Mouse (Mus musculus) kidney, postnatal 36 days (tissue): Measurements from ENCODE around the gene Zfhx2.

Experiments used
- DNase-seq, 2 experiments: peaks; one replicate each; pipeline ENCODE4 v3.0.0; 2021 to 2022; ENCODE audit warnings: mixed read lengths in 2 of 2

Gene Zfhx2

DNA sequence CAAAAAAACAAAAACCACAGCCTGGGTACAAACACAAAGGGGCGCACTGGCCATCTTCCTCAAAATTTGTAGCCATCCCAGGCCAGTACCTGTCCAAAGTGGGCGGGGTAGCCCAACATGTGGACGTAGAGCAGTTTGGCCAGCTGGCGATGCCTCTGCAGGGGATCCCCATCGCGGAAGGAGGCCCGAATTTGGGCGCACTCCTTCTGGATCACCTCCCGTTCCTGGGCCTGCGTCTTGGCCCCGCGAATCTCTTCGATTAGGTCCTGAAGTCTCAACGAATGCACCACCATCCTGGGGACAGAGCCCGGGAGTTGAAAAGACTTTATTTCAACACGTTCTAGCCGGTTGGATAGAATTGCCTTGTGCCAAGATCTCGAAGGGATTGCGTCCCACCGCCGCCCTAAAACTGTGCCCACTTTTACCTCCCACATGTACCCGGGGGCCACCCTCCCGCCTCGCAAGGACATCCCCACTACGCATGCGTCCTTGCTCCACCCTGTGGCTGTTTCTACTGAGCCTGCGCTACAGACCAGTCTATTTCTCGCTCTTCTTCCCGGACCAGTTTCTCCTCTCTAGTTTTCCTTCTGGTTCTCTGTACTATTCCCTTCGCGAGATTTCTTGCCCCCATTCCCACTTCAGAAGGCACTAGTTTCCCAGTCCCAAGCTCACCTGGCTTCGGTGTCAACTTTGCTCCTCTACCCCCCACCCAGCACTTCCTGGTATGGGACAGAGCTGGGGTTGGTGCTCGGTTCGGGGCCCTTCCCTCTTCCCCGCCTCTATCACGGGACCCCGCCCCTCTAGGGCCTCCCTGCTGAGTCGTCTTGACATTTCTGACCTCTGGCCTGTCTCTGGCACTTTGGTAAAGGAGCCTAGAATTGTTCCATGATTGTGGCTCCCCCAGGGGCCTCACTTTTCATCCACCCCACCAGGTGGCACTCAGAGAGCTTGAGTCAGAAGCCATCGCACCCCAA is 14.0 kb upstream of the Zfhx2 start, which contains the start of gene Ap1g2:
Gene Ap1g2, minus strand, starts transcription at position 758 of the 974 bp plus-strand sequence.
- DNase-seq: peak; percentile 88 to 90

DNA sequence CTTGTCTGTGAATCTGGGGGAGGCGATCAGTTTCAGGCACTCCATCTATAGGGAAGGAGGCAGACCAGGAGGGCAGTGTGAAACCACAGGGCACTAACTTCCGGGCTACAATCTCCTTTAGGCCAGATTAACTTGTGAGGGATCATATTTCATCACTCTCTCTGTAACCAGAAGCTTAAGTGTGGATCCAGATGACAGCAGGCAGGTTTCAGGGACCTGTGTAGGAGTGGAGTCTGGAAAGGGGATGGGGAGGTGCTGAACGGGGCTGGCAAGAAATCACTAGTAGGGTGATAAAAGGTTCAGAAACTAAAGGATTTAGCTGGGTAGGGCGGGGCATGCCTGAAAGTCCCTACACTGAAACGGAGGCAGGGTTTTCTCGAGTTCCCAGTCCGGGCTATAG is 13.3 kb upstream of the Zfhx2 start:
- no peak for DNase-seq

DNA sequence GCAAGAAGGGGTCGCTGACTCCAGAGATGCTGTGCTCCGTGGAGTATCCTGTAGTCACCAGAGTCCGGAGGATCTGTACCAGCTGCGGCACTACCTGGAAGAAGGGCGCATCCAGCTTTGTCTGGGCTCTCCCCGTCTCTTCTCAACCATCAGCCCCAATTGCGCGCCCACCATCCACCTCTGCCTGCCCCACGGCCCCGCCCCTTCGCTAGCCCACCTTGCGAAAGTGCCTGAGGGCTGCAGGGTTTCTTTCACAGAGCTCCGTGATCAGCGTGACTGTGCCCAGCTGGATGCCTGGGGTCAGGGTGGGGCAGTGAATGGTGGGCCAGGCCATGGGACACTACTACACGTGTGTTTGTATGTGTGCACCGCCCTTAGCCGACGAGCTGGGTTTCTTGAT is 12.2 kb upstream of the Zfhx2 start:
- no peak for DNase-seq

DNA sequence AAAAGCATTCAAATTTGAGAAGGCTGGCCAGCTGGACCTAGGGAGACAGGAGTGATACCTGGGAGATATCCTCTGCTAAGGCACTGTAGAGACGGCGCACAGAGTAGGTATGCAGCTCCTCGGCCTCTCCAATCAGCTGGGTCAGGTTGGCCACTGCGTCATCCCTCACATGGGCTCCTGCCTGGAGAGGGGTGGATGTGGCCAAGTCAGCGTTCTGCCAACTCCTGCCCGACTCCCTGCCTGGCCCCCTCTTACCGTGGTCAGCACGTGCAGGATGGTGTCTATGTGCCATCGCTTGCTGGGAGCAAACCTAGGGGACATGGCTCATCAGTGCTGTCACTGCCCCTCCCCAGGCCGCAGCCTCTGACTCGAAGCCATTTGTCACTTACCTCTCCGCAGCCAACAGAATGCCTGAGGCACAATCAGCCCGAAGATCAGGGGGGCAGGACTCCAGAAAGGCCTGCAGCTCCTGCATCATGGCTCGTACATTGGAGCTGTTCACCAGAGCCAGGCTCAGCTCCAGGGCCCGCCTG is 10.2 kb upstream of the Zfhx2 start:
- no peak for DNase-seq

DNA sequence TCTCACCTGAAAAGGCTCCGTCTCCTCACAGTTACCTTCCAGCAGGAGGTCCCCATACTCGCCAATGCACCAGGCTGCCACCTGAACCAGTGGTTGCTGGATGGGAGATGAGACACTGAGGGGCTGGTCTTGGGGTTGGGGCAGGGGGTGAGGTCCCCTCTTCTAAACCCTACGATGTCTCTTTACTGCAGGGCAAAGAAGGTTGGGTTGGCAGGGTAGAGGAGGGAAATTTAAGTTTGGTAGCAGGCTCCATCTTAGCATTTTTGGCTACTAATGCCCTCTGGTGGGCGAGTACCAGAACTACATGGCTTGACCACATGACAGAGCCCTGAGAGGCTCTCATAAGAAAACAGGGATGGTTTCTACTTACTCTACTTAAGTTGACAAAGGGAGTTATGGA is 9.5 kb upstream of the Zfhx2 start:
- peak; percentile 60 to 76 for DNase-seq

DNA sequence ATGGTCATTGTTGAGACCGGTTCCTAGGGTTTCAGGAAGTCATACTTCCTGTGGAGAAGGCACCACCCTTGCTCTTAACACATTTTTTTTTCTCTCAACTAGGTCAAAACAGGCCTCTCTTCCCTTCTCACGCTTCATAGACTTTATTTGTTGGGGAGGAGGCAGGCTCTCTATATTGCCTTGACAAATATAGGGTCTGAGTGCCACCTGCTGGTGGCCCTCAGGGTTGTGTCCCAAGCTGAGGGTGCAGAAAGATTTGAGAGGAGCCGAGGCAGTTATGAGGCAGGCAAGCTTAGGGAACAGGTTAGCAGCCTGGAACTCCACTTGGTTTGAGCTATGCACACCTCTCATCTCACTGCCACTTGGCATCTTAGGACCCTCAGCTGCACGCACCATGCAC is 5.9 kb upstream of the Zfhx2 start:
- DNase-seq: peak; percentile 64 to 79

DNA sequence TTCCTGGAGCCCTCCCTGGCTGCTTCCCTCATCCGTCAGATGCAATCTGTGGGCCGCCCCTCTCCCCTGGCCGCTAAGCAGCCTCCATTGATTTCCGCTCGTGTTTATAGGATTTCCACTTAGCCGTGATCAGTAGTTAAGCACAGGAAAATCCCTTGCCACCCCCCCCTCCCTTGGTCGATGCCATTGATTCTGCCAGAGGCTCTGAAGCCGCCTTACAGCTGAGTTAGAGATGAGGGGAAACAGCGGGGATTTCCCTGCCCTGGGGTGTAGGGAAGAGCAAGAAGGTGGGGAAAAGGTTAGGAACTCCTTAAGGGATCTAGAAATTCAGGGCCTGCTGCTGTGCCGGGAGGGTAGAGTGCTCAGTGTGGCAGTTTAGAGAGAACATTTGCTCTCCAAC is 5.5 kb upstream of the Zfhx2 start:
- DNase-seq: no peak

DNA sequence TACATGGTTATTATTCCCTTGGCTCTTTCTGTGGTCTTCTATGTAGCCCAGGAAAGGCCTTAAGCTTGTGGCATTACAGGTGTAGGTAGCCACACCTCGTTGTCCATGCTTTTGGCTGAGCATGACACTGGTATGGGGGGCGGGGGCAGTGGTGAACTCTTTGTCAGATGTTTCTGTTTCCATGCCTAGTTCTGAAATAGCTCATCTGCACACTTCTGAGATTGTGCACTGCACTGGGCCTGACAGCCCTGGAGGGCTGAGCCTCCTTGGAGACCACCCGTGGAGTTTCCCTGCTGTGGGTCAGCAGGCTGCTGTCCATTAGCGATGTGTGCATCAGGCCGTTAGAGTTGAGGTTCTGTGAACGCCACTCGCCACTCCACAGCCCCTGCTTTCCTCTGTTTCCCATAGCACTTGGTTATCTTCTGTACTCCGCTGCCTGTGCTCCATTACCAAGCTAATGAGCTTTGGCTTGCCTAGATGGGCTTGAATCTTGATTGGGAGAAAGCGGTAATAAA is 4.5 kb upstream of the Zfhx2 start:
- DNase-seq: no peak

DNA sequence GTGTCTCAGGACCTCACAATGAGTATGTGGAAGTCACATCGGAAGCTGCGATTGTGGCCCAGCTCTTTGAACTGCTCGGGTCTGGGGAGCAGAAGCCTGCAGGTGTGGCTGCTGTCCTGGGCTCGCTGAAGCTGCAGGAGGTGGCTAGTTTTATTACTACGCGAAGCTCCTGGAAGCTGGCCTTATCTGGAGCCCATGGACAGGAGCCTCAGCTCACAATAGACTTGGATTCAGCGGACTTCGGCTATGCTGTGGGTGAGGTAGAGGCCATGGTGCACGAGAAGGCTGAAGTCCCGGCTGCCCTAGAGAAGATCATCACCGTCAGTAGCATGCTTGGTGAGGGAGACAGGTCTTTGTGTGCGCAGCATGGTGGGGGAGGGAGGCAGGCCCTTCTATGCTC is 3.5 kb upstream of the Zfhx2 start:
- peak in 1 of 2 experiments; percentile 36 for DNase-seq

DNA sequence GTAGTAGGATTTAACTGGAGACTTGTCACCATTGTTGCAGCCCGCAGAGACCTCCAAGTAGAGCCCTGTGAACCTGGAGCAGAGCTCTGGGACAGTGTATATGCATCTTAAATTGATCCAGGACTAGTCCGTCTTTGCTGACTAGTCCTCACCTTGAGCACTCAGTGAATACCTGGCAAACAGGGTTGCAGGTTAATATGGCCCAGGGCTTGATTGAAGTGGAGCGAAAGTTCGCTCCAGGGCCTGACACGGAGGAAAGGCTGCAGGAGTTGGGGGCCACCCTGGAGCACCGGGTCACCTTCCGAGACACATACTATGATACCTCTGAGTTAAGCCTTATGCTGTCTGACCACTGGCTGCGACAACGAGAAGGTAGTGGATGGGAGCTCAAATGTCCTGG is 3.1 kb upstream of the Zfhx2 start:
- DNase-seq: no peak

DNA sequence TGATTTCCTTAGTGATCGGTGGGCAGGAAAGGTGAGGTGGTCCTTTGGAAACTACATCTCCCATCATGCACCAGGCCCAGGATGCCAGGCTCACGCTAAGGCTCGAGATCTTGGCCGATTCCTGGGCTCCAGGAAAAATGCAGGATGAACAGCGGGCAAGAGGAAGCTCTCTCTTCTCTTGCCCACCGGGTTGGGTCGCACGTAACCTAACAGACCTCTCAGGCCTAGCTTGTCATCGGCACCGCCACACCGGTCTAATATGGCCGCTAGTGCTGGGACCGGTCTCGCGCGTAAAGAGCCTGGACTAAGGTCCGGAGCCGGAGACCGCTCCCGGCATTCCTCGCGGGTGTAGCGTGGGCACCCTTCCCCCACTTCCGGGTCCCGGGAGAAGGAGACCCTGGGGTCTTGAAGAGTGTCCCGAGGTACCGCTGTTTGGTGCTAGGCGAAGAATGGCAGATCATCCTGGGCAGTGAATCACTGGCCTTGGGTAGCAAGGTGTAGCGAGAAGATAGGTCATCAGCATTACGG is 2.6 kb upstream of the Zfhx2 start, which contains the start of gene Thtpa:
Gene Thtpa, plus strand, starts transcription at position 81 of the 528 bp plus-strand sequence.
- DNase-seq: peak; percentile 84 to 91

DNA sequence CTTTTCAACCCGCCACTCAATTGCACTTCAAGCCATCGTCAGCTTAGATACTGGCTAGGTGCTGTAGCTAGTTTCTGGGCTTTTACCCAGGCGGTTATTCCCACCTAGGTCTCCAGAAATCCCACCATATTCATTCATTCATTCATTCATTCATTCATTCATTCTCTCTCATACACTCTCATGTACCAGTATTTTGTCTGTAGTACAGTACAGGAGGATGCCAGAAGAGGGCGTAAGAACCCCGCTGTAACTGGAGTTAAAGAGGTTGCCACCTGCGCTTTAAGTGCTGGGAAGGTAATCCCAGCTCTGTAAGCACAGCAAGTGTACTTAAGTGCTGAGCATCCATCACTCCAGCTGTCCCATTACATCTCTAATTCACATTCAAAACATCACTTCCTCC is 1.8 kb upstream of the Zfhx2 start:
- no peak for DNase-seq

DNA sequence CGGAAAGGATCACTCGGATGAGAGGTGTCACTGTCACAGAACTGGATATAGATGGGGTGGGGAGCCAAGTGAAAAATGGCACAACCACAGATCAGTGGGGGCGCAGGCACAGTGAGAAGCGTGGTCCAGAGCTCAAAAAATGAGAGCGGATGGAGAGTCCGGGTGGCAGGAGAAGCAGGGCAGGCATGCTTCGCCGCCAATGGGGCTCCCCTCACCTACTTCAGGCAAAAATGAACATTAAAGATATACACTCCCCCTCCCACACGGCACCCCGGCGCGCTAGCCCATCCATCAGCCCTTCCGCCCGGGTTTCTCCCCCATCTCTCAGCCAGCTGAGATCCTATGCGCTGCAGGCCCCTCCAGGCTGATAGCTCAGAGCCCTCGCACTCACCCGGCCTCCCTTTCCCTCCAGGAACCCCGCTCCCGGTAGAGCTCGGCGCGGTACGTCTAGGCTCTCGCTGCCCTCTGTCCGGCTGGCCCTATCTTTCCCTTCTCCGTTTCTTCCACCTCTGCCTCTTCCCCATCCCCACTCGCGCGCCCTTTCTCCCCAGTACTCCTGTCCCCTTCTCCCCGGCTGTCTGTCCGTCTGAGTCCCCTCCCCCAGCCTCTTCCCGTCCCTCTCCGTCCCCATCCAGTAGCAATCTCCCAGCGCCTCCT is 787 bp downstream of the Zfhx2 start:
- DNase-seq: peak in 1 of 2 experiments; percentile 58

DNA sequence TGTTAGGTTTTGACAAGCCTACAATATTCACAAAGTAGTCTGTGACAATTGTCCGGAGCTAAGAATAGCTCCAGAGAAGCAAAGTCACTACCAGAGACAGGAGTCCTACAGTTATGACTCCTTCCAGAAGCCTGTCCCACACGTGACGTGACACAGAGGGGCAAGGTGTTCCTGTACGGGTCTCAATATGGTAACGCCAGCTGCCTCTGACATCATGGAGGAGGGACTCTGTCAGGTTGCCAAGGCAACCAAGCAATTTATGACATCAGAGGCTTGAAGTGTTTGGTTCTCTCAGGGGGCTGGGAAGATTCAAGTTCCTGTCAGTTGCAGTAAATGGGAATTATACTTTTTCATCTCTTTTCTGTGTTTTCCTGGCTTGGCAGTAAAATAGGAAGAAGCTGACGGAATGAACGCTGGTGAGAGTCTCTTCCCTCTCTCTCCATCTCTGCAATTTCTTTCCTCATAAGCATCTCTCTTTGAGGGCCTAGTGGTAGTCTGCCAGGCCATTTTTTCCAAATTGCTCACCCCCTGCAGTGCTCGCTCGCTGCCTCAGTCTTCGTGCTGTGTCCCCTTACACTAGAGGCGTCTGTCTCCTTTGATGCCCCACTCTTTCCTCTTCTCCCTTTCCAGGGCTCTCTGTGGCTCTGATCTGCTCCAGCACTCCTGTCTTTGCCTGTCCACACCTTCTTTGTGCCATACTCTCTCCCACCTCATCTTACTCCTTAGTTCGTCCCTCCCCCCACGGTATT is 2.8 kb downstream of the Zfhx2 start:
- peak in 1 of 2 experiments; percentile 26 for DNase-seq

DNA sequence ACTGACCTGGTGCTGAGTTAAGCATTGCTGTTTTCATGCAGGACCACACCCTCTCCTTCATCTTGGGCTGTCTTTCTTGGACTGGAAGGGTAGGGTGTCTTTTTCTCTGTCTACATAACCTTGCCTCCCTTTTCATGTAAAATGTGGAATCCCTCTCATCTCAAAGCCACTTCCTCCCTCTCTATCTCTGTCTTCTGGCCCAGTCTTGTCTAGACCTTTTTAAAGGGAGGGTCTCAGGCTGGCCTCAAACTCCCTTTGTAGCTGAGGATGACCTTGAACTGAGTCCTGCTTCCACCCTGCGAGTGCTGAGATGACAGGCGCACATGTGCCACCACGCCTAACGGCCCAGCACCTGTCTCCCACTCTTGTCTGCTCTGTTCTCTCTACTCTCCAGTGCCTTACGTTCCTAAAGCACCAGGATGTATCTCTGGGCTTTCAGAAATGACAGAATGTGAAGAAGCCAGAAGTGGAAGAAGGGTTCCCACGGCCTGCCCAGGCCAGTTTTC is 6.1 kb downstream of the Zfhx2 start:
- DNase-seq: no peak

DNA sequence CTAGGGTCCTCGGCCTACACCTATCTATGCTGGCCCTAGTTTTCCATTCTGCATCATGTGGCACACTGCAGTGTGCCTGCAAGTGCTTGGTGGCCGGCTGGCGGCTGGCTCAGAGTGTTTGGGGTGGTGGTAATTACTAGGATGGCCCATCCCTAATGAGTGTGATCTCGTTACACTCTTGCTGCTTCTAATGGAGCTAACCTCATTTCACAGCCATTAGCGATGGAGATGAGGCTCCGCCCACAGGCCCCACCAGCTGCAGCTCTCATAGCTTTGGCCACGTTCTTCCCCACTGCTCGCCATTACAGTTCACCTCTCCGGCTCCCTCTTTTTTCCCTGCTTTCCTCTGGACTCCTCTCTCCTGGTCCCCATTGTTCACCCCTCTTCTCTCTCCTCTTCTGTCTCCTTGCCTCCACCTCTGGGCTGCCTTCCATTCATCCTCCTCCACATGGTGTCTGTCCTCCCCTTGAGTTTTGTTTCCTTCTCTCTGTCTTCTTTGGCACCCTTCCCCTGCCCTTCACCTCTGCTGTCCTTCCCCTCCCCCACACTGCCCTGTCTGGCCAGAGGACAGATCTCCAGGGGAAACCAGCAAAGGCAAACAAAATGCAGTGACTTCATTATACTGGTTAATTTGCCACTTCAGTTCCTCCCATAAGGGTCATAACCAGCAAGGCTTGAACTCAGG is 6.7 kb downstream of the Zfhx2 start:
- peak; percentile 83 to 84 for DNase-seq

DNA sequence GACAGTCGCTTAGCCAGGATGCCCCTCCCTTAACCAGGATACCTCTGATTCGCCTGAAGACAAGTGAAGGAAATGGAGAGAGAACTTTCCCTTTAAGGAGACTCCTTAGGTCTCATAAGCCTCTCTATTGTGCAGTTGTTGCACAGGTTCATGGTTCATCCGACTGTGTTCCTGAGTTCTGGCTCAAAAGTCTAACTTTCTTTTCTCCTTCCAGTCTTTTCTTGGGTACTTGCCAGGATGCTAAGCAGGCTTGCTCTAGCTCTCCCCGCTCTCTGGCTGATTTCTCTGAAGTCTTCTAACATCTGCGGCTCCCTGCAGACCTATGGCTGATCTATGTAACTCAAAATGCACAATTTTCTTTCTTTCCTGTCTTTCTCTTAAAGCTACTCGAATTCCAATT is 8.6 kb downstream of the Zfhx2 start:
- peak; percentile 44 to 83 for DNase-seq

DNA sequence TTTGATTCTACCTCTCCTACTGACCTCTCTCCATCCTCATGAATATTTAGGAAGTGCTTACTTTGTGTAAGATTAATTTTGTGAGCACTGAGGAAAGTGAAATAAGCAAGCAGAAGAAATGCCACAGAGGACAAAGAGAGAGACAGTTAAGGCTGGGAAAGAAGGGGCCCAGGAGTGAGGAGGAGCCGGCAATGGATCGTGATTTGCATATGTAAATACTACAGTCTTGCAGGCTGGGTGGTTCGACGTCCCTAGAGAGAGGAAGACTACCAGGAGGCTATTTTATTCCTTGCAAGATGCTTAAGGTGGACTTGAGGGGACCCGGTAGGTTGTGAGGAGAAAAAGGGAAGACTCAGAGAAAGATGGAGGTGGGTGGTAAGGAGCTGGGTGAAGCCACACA is 11.0 kb downstream of the Zfhx2 start:
- DNase-seq: no peak

DNA sequence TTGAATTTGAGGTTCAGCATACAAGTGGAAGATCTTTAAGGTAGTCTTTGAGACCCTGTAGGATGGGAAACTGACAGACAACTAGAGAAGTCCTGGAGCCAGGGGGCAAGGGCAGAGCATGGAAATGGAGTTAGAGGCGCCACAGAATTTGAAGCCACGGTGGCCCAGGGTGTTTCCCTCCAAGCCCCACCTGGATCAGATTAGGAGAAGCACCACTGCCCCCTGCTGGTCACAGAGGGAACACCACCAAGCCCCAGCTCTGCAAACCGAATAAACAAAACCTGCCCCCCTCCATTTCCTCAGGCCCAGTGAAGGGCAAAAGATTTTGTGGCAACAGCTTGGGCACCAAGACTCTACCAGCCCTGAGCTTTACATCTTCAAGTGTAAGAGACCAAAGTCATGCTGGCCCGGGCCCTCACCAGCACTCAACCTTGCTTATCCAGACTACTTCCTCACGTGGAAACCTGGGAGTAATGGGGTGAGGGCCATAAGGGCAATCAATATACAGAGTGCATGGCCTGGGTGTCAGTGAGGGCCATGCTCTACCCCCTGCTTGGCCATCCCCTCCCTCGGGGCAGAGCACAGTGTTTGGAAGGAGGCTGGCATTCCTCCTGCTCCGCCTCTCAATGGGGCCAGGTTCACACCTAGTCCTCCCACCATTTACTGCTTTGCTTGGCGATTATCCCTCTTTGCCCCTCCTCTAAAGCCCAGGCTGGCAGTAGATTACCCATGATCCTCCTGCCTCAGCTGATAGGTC is 12.7 kb downstream of the Zfhx2 start:
- peak; percentile 59 to 87 for DNase-seq

DNA sequence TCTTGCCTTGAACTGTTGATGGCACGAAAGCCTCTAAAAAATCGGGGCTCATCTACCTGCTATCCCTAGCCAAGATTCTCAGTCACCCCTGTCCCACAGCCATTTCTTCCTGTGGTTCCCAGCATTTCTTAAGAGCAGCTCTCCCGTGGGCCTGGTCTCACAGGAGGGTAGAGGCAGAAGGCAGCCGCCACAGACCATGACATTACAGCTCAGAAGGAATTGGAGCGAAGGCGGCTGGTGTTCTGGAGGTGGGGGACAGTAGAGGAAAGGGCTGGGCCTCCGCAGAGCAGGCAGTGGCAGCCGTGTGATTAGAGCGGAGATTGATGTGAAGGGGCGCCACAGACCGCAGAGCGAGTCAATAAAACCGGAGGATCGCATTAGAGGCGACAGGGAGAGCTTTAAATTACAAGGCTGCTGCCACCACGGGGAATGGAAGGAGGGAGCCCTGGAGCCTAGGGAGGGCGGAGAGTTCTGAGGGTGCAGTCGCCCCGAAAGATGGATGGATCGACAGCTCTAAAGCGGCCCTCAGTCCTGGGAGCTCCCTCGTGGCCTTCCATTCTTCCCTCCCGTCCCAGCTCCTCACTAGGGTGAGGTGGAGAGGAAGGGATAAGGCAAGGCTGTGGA is 13.6 kb downstream of the Zfhx2 start:
- DNase-seq: no peak
